Mouse (Mus musculus) forebrain, postnatal 0 days (tissue): Measurements from ENCODE around the gene Defa22. TPM values are rescaled to one million over a fixed set of nuclear protein-coding genes. Genes with fewer than 3 reads are reported as not detected.
"Not testable (repeated sequence)": the region's sequence is repeated elsewhere in the genome, so short reads cannot be mapped to it uniquely, and the experiment has no call there.

ENCODE experiments used
- ATAC-seq: fragments of 200-750 bp; cut with Nextera tagmentation; 2 replicates; pipeline ENCODE4 v1.8.0; 2017; ENCODE audit warnings: mild to moderate bottlenecking, moderate library complexity
- DNase-seq: peaks from one replicate; pipeline ENCODE4 v3.0.0-alpha.2; 2015
- H3K27ac ChIP-seq: fragments of 300-500 bp; sonication (generic); 2 replicates; pipeline ENCODE4 v1.5.1; 2014; ENCODE audit warnings: low read depth, mild to moderate bottlenecking, antibody characterized with exemption, low read length, moderate library complexity, mixed read lengths
- H3K27me3 ChIP-seq: fragments of 300-500 bp; sonication (generic); 2 replicates; pipeline ENCODE4 v1.6.1; 2014; ENCODE audit warnings: mild to moderate bottlenecking, low read length, mixed read lengths; ENCODE audit not compliant: insufficient read depth
- H3K36me3 ChIP-seq: fragments of 300-500 bp; sonication (generic); 2 replicates; pipeline ENCODE4 v1.6.1; 2014; ENCODE audit warnings: mild to moderate bottlenecking, moderate library complexity; ENCODE audit not compliant: insufficient read depth
- H3K4me1 ChIP-seq: fragments of 300-500 bp; sonication (generic); 2 replicates; pipeline ENCODE4 v1.6.1; 2014; ENCODE audit warnings: antibody characterized with exemption; ENCODE audit not compliant: insufficient read depth
- H3K4me2 ChIP-seq: fragments of 300-500 bp; sonication (generic); 2 replicates; pipeline ENCODE4 v1.6.1; 2014; ENCODE audit warnings: low read depth, mild to moderate bottlenecking, moderate library complexity
- H3K4me3 ChIP-seq: fragments of 300-500 bp; sonication (generic); 2 replicates; pipeline ENCODE4 v1.5.1; 2014; ENCODE audit warnings: low read depth, low read length, mixed read lengths
- H3K9ac ChIP-seq: fragments of 300-500 bp; sonication (generic); 2 replicates; pipeline ENCODE4 v1.6.1; 2014; ENCODE audit warnings: mild to moderate bottlenecking
- H3K9me3 ChIP-seq: fragments of 300-500 bp; sonication (generic); 2 replicates; pipeline ENCODE4 v1.6.1; 2016; ENCODE audit warnings: low read length
- WGBS: fragments of 180-500 bp; shearing (Covaris S2); extraction: QIAGEN DNeasy Blood & Tissue Kit; methylation state at CpG from one replicate; pipeline ENCODE4 v1.1.7; 2014; 5-methylcytosine and 5-hydroxymethylcytosine counted together
- polyA plus RNA-seq: library from polyadenylated mRNA; unstranded; fragments of >200 nt; fragmentation: Nextera tagmentation; extraction: Ambion mirVana; gene quantifications from 2 replicates; pipeline ENCODE4 v1.2.1, GENCODE M21; 2015
- total RNA-seq: library from RNA; depleted of rRNA; stranded (reverse); fragments of >200 nt; gene quantifications from 2 replicates; pipeline ENCODE4 v1.2.3, GENCODE M21; 2014; rRNA removed

Gene Defa22
- total RNA-seq: not detected in 2 replicates
- polyA plus RNA-seq: not detected in 2 replicates

- not testable (repeated sequence) for H3K9ac ChIP-seq, H3K27me3 ChIP-seq, H3K4me2 ChIP-seq, ATAC-seq, H3K27ac ChIP-seq, H3K4me1 ChIP-seq, H3K36me3 ChIP-seq, DNase-seq, H3K9me3 ChIP-seq, H3K4me3 ChIP-seq
- no CpG with 5 or more reads among the region's 1 CpGs for WGBS
Measured at GRCm38 (mm10) chr8:21161977-21162376, at the start of gene Defa22. Defa22 (plus strand) TSS chr8:21162277.

GRCm38 (mm10) chr8:21134342-21134741 is 27.7 kb upstream of the Defa22 start, which contains the start of gene Defa30:
Defa30 (plus strand) TSS chr8:21134642.
- not testable (repeated sequence) for H3K27me3 ChIP-seq, H3K9ac ChIP-seq, H3K4me3 ChIP-seq, ATAC-seq, H3K36me3 ChIP-seq, H3K4me1 ChIP-seq, H3K9me3 ChIP-seq, H3K27ac ChIP-seq, H3K4me2 ChIP-seq, DNase-seq
- WGBS: 57% methylated on average over 3 of the region's 3 CpGs

- not testable (repeated sequence) for ATAC-seq
- WGBS: no CpG with 5 or more reads among the region's 1 CpGs
Measured at GRCm38 (mm10) chr8:21191314-21191713, 29.2 kb downstream of the Defa22 start, which contains the start of gene Defa31. Defa31 (plus strand) TSS chr8:21191614.

GRCm38 (mm10) chr8:21201261-21201660 is 39.2 kb downstream of the Defa22 start, which contains the start of gene Gm15293:
Gm15293 (plus strand) TSS chr8:21201561.
- WGBS: no CpG with 5 or more reads among the region's 1 CpGs
- not testable (repeated sequence) for H3K4me2 ChIP-seq, ATAC-seq, H3K9me3 ChIP-seq, H3K27me3 ChIP-seq, H3K4me3 ChIP-seq, H3K27ac ChIP-seq, DNase-seq, H3K9ac ChIP-seq, H3K36me3 ChIP-seq, H3K4me1 ChIP-seq

More at GRCm38 (mm10) chr8:21191314-21191713, 29.2 kb downstream of the Defa22 start, which contains the start of gene Defa31:
- not testable (repeated sequence) for H3K4me1 ChIP-seq, H3K9me3 ChIP-seq, H3K27ac ChIP-seq, H3K4me3 ChIP-seq, H3K36me3 ChIP-seq, H3K4me2 ChIP-seq, H3K9ac ChIP-seq, H3K27me3 ChIP-seq, DNase-seq

Other genes with a start within 250 kb of the Defa22 start
- gene Gm6040, start 240.2 kb upstream of the Defa22 start, total RNA-seq: not detected in 2 replicates
- not detected in 2 replicates for gene Gm6040, start 240.2 kb upstream of the Defa22 start, polyA plus RNA-seq
- not detected in 2 replicates for gene AY761185, start 217.6 kb upstream of the Defa22 start, total RNA-seq
- gene AY761185, start 217.6 kb upstream of the Defa22 start, polyA plus RNA-seq: not detected in 2 replicates
- not detected in 2 replicates for gene Defa21, start 136.7 kb upstream of the Defa22 start, total RNA-seq
- not detected in 2 replicates for gene Defa21, start 136.7 kb upstream of the Defa22 start, polyA plus RNA-seq
- gene Defa23, start 107.2 kb upstream of the Defa22 start, total RNA-seq: not detected in 2 replicates
- not detected in 2 replicates for gene Defa23, start 107.2 kb upstream of the Defa22 start, polyA plus RNA-seq
- not detected in 2 replicates for gene Defa35, start 97.2 kb upstream of the Defa22 start, total RNA-seq
- gene Defa35, start 97.2 kb upstream of the Defa22 start, polyA plus RNA-seq: not detected in 2 replicates
- gene Defa25, start 77.8 kb upstream of the Defa22 start, total RNA-seq: not detected in 2 replicates
- not detected in 2 replicates for gene Defa25, start 77.8 kb upstream of the Defa22 start, polyA plus RNA-seq
- not detected in 2 replicates for gene Gm14851, start 66.2 kb upstream of the Defa22 start, total RNA-seq
- gene Gm14851, start 66.2 kb upstream of the Defa22 start, polyA plus RNA-seq: not detected in 2 replicates
- gene Defa30, start 27.6 kb upstream of the Defa22 start, total RNA-seq: not detected in 2 replicates
- not detected in 2 replicates for gene Defa30, start 27.6 kb upstream of the Defa22 start, polyA plus RNA-seq
- gene Defa31, start 29.3 kb downstream of the Defa22 start, total RNA-seq: not detected in 2 replicates
- not detected in 2 replicates for gene Defa31, start 29.3 kb downstream of the Defa22 start, polyA plus RNA-seq
- gene Gm15293, start 39.3 kb downstream of the Defa22 start, total RNA-seq: not detected in 2 replicates
- not detected in 2 replicates for gene Gm15293, start 39.3 kb downstream of the Defa22 start, polyA plus RNA-seq
- gene Gm15292, start 87.5 kb downstream of the Defa22 start, total RNA-seq: not detected in 2 replicates
- not detected in 2 replicates for gene Gm15292, start 87.5 kb downstream of the Defa22 start, polyA plus RNA-seq
- not detected in 2 replicates for gene Defa27, start 153.3 kb downstream of the Defa22 start, total RNA-seq
- not detected in 2 replicates for gene Defa27, start 153.3 kb downstream of the Defa22 start, polyA plus RNA-seq
- not detected in 2 replicates for gene Defa29, start 164.7 kb downstream of the Defa22 start, total RNA-seq
- not detected in 2 replicates for gene Defa29, start 164.7 kb downstream of the Defa22 start, polyA plus RNA-seq
- gene Defa2, start 216.2 kb downstream of the Defa22 start, total RNA-seq: not detected in 2 replicates
- gene Defa2, start 216.2 kb downstream of the Defa22 start, polyA plus RNA-seq: not detected in 2 replicates
- not detected in 2 replicates for gene Defa33, start 229.5 kb downstream of the Defa22 start, total RNA-seq
- gene Defa33, start 229.5 kb downstream of the Defa22 start, polyA plus RNA-seq: not detected in 2 replicates